Mouse (Mus musculus) c-Kit-positive CD71-positive TER-119-negative erythroid progenitor cells, embryonic 14.5 days (primary cell): ENCODE results near the gene Tjp1.
A peak's percentile ranks its signal among the peaks of the same experiment; 100 is the strongest.

ENCODE experiments used
- DNase-seq: peaks from one replicate; pipeline ENCODE4 v3.0.0-alpha.2; 2013; ENCODE audit warnings: low read depth

The Tjp1 gene

DNA sequence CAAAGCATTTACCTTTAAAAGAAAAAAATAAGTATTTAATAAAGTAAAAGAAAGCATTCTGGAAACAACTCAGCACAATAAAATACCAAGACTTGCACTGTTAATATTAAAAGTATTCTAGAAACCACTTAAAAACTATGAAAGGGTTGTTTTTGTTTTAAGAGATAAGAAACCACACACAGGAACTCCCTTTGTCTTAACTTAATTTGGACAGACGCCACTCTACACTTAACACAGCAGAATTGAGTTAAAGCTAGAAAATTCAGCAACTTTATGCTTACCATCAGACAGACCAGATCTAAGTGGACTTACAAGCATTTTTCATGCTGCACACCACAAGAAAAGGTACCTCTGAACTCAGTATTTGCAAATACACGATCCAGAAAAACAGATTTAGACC, 172.7 kb downstream of the Tjp1 start:
- no peak for DNase-seq

DNA sequence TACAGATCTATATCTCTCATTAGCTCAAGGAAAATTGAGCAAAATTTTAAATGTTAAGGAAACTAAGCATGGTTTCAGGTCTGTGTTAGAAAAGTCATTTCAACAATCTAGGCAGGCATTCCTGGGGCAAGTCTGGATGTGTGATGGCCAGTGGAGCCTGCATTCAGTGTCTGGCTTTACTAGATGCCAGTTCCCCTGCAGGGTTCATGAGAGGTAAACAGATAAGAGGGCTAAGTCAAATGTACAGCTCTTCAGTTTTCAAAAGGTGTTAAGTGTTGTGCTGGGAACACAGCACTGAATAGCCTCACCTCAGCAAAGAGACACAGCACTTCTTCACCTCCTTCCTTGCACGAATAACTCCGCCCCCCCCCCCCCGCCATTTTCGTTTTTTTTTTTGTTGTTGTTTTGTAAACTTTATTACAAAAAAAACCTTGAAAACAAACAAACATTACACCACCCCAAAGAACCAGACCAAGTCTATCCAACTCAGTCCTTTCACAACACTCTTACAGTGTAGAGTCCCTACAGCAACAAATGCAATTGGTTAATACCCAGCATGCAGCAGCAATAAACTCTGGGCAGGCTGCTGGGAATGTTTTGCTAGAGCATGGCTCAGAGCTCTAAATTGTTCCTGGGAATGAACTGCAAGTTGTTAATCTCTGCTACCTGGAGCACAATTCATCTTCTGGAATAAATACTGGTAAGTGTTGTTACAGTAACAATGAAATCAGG, 177.1 kb downstream of the Tjp1 start:
- DNase-seq: no peak

DNA sequence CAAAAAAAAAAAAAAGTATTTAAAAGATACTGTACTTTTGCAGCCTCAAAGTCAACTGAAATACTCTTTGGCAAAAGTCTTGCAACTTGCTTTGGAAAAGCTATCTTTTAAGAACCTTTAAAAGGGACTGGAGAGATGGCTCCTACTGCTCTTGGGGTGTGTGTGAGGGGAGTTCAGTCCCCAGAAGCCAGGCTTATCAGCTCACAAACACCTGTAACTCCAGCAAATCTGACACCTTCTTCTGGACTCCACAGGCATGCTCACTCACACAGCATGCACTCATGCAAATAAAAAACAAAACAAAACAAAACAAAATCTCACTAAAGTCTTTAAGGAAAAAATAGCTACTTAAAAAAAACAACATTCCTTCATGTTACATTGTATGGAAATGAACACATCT, 179.0 kb downstream of the Tjp1 start:
- no peak for DNase-seq

DNA sequence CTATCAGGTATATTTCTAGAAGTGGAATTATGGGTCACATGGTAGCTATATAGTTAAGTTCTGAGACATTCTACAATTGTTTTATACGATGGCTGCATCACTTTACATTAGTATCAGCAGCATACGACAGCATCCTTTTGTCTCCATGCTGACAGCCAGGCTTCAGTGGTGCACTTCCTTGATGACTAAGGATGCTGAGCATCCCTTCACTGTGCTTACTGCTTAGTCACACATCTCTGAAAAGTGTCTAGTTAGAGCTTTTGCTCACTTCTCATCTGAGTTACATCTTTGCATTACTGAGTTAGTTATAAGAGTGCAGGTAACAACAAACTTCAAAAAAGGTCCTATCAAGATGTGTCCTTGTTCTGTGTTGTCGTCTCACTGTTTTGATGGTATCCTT, 182.3 kb downstream of the Tjp1 start:
- no peak for DNase-seq

DNA sequence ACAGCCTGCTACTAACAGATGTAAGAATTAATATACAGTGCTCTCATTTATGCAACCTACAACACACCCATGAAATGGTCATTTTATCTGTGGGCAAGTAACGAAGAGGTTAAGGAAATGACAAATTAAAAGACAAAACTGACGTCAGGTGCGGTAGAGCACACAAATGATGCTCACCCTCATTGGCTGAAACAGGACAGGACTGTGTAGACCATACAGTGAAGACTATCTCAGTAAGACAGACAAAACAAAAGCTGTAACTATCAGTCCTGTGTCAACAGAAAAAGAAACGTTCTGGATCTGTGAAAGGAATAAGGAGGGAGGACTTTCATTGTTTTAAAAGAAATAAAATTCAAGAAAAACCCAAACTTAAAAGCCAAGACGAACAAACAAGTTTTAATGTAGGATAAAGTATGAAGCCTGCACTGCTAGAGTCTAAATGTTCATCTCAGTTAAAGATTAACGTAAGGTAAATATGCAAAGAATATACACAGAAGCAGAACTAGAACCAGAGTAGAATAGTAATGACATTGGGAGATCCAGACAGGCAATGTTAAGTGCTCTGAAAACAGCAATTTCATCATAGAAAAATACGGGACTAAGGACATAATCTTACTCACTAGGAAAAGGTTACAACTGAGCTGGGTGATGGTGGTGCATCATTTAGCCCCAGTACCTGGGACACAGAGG, 189.9 kb downstream of the Tjp1 start:
- no peak for DNase-seq

DNA sequence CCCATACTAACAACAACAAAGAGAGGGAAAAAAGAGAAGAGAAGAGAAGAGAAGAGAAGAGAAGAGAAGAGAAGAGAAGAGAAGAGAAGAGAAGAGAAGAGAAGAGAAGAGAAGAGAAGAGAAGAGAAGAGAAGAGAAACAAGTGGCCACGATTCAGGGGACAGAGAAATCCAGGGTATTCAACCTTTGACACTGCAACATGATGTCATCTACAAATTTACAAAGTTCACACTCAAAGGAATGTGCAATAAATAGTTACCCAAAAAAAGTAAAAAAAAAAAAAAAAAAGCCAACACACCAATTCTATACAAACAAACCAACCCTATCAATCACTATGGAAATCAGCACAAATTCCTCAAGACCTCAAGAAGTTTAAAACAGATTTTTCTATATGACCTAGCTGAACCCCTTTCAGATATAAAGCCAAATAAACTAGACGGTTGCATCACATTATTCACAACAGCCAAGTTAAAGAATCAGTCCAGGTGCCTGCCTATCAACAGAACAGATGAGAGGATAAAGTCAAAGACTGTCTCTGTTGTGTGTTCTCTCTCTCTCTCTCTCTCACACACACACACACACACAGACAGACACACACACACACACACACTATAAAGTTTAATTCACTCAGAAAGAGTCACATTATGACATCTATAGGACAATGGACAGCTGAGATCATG, 194.4 kb downstream of the Tjp1 start:
- DNase-seq: no peak

DNA sequence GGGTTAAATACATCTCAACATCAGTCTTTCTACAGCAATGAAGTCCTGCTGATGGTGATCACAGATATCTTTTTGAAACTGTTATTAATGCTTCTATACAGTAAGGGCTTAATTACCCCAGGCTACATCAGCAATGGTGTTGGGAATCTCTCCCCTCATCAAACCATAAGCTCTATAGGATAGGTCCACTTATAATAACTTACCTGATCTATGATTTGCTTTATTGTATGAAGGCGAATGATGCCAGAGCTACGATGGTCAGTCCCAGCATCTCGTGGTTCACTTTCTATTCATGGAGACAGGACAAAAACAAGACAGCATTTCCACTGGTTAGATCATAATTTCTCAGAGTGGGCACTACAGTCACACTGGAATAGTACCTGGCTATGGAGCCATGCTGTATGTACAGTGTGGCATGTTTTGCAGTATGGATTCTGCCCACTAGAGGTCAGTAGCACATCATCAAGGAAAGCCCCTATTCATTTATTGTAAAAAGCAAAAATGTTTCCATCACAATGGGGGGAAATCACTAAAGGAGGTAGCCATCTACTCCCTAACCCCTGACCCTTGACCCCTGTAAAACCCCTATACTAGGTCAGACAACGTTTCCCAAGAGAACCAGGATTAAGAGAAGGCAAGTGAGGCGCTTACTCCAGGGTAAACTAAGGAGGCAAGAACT, 208.4 kb downstream of the Tjp1 start:
- peak; percentile 44 for DNase-seq

DNA sequence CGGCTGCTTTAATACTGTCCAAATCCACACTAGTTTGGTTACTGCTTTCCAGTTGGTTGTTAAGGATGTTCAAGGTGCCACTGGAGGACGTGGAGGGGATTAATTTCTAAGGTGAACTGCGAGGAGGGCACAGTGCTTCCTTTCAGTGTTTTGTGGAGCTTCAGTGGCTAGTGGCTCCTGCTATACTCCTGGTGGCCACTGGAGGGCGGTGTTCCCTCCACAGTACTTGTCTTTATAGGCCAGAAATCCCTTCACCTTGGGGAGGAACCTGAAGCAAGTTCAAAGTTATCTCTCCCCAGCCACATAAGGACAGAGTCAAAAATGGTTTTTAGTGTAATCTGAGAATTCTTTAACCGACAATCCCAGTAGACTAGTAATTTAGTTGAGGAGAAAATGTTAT, 210.2 kb downstream of the Tjp1 start:
- peak; percentile 27 for DNase-seq

DNA sequence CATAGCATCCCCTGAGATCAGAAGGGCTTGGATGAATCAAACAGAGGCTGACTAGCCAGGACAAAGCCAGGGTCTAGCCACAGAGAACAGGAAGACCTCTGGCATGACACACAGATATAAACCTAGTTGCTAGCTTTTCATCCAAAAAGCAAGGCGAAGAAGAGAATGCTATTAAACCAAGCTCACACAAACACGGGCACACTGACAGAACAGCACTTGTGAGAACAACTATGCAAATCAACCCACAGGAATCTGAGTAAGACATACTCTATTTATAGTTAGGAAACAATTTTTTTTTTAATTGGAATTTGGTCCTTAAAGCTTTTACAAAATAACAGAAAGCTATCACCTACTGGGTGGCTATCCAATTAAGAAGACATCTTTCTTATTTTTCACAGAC, 212.4 kb downstream of the Tjp1 start:
- DNase-seq: no peak

DNA sequence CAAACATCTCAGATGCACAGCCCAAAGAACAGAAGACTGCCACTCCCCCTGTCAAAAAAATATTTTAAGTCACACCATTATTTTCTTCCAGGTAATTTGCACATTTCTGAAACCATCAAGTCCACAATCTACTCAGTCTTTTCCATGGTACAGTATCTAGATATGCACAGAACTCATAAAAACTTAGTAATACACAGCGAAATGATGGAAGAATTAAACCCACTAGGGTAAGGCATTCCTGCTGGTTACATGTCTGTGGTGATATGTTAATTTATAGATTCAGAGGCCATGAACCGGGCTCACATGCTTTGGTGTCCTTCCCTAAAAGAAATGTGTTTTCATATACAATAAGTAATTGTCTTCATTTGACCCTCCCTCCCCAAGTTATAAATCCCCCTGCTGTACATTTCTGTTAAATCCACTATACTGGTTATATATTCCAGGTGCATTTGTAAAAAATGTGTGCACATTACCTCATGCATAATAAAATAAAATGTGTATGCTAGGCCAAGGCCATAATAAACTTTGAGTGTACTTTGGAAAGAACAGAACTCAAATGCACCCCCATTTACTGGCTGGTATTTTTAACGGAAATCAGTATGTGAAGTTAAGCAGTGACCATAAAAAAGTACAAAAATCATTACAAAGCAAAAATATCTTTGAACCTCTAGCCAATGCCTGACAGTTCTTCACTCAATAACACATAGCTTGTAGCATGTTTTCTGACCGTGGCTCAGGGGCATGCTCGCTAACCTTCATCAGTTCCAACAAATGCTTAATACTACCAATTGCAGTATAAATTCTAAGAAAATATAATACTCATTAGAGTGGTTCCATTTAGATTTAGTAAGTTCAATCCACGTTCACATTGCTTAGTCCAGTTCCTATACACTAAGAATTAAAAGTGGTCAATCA, 230.6 kb downstream of the Tjp1 start:
- DNase-seq: no peak

DNA sequence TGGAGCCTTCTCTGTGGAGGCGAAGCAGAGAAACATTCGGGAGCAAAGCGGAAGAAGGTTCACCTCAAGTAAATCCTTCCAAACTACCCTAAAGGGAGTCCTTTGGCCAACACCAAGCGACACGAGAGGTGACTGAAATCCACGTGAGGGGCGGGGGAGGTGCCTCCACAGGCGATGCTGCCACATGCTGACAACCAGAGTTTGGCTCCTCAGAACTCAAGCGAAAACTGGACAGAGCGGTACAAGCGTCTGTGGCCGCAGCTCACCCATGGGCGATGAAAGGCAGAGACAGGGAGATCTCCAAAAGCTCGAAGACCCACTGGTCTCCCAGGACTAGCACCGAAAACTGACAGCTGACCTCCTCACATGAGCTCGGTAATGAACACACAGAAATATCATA, 244.7 kb downstream of the Tjp1 start:
- DNase-seq: no peak

DNA sequence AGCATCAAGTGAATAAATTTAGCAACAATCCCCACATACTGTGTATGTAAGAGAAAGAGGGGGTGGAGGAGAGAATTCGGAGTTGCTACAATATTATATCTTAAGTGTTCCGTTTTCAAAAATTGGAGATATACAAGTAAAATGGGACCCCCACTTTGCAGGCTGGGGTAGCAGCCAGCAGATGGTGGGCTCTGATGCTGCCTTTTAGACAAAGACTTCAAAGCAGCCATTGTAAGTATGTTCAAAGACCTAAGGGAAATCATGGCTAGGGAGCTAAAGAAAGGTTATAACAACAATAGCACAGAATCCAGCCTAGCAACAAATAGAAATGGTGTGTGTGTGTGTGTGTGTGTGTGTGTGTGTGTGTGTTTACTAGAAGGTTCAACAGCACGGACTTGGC, 245.6 kb downstream of the Tjp1 start:
- no peak for DNase-seq

DNA sequence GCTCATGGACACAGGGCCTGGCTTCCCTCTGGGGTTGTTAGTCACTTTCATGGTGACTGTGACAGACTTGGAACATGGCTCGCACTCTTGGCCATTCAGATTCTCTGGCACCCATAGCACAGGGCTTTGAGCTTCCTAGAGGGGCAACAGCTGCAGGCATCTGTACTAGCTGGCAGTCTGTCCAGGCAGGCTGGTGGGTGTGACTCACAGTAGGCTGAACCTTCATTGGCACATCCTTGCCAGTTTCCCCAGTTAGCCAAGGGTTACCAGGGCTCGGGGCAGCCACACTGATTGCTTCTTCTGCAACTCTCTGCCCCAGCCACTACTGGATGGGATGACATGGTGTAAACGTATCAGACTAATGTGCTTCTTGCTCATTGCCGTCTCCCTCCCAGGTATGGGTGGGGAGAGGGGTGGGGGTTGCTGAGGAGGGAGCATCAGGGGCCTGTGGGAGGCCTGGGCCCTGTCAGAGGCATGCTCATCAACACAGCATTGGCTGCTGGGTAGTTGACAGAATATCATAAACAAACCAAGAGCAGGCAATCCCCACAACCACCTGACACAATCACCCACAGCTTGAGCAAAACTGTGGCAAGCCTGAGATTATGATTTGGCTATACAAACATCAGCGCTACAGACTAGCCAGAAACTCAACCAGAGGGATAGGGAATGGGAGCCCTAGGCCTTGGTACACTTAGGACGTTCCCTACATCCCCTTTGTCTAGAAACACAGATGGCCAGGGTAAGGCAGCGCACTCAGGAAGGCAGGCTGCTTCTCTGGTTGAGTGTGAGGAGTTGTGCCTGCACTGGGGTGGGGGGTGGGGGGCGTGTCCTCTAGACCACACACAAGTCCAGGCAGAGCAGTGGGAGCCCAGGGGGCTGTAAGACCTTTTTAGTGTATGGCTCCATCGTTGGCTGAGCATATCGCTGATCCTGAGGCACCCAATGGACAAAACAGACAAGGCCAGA, 246.4 kb downstream of the Tjp1 start:
- no peak for DNase-seq

DNA sequence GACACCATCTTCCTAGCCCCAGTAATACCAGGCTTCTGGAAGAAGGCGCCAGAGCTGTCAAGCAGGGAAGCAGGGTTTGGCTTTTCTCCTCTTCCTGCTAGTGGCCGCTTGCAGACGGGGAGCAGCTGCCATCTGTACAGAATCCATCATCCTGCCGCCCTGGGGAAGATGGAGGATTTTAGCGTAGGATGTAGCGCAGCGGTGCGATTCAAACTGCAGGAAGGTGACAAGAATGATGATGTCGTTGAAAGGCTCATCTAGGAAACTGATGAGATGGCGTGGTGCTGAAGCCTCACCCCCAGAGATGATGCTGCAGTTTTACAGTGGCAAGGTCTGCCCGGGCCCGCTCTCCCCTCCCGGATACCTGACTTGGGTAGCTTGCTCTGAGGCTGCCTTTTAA, 248.3 kb downstream of the Tjp1 start:
- DNase-seq: no peak

DNA sequence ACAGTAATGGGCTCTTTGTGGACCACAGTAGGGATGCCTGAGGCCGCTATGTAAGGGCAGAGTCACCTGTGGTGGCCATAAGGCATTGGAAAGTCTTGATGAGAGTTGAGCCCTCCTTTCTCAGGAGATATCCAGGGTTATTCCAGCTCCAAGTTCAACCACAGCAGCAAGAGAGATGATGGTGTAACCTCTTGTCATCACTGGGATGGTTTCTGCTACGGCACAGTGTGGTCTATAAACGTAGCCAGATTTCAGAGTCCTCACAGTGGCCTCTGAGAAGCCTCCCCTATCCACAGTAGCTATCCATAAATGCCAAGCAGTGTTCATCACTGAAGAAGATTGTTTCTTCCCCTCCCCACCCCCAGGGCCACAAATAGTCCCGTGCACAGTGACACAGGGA, 251.8 kb downstream of the Tjp1 start:
- no peak for DNase-seq

DNA sequence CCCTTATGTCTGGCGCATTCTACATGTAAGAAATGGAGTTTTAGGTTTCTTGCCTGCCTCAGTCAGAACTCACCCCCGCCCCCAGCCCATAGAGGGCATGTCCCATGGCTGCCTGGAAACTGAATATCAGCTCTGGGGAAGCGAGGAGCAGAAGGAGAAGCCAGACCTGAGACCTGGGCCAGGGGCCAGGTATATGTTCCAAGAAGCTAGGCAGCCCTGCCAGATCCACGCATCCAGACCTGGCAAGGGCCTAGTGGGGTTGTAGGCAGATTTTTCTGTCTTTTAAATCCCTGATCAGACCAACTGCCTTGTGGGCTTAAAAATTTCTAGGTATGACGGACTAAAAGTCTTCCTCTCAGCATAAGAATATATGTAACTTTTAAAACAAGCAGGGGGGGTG, 253.4 kb downstream of the Tjp1 start:
- DNase-seq: no peak

DNA sequence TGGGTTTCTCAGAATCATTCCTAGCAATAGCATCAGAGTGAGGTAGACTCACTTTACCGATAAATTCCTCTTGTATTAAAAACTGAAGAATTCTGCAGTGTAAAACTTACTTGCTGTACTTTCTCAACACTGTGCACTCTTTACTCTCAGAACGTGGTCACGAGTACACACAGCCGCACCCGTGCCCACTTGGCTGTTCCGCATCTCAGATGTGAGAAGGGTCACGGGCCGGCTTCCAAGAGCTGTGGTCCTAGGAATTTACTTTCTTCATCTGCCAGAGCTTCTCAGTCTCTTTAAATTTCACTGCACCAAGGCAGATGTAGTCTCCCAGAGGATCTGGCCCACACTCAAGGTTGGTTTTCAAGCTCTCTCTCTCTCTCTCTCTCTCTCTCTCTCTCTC, 277.9 kb downstream of the Tjp1 start:
- no peak for DNase-seq
